25 mouse cellular contexts compared by ENCODE assay signal in the genomic region with DNA sequence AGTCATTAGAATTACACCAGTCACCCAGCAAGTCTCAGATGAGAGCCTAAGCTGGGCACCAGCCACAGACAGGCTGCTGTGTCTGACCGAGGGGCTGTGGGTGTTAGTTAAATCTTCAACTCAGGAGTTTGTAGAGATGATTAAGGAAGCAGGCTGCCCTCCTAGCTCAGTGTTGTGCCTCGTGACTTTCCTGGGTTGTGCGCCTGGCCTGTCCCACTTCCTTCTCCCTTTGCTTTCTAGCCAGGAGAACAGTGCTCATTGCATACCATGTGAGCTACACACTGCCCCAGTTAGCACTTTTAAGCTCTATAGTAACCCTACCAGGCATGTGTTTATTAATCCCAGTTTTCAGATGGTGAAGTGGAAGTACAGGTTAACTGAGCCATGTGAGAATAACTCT. TPM values are rescaled to one million over a fixed set of nuclear protein-coding genes. Genes with fewer than 3 reads are reported as not detected.
DNase-seq lines count a peak whose midpoint lies in the region; ATAC-seq and TF ChIP-seq lines count a peak whose summit lies in the region.
"Had no signal": no experiment of that assay in that cellular context is flagged by ENCODE, and none has a peak within 500 bp of the region (broad histone marks: within the 10 kb centered on the region; RNA-seq: fewer than 3 reads in every experiment).

No protein-coding gene starts in this region.

- H3K27me3 ChIP-seq in lung, embryonic 16.5 days (ENCODE audit: control insufficient read depth, insufficient read depth, low read depth, low read length) = no peaks in the 10 kb centered on the region
- no peaks in the 10 kb centered on the region for H3K27me3 ChIP-seq in liver, postnatal 0 days (ENCODE audit: insufficient read depth, low read length)
- H3K27me3 ChIP-seq: CH12.LX; embryonic facial prominence, embryonic 12.5 days; Patski had no signal

- no peak overlapping the region for H3K9ac ChIP-seq in lung, embryonic 16.5 days (ENCODE audit: low read length)
- H3K9ac ChIP-seq in liver, postnatal 0 days (replicated peaks) = no peak overlapping the region
- H3K9ac ChIP-seq: embryonic facial prominence, embryonic 12.5 days; heart, embryonic 15.5 days; hindbrain, embryonic 14.5 days had no signal

- H3K27ac ChIP-seq in lung, embryonic 16.5 days (ENCODE audit: low read length) = no peak overlapping the region
- H3K27ac ChIP-seq in liver, postnatal 0 days (ENCODE audit: low read depth) = no peak overlapping the region
- H3K27ac ChIP-seq: embryonic facial prominence, embryonic 12.5 days; heart, embryonic 15.5 days; hindbrain, embryonic 10.5 days; hindbrain, embryonic 14.5 days had no signal

- WGBS in lung, embryonic 16.5 days = 81% methylated on average over 3 of the region's 3 CpGs
- 48% methylated on average over 3 of the region's 3 CpGs for WGBS in liver, postnatal 0 days (ENCODE audit: insufficient replicate concordance)

- no peak for TF ChIP-seq EP300 in liver, postnatal 0 days (IDR thresholded peaks at IDR 0.05; ENCODE audit: low read depth)

- H3K4me1 ChIP-seq in lung, embryonic 16.5 days (replicated peaks; ENCODE audit: control insufficient read depth, insufficient read depth, low read length) = no peaks in the 10 kb centered on the region
- no peaks in the 10 kb centered on the region for H3K4me1 ChIP-seq in liver, postnatal 0 days (ENCODE audit: insufficient read depth)
- H3K4me1 ChIP-seq: embryonic facial prominence, embryonic 12.5 days; heart, embryonic 15.5 days had no signal

- peak; percentile 20; the same call in 1 of the 2 replicates for ATAC-seq in lung, embryonic 16.5 days (ENCODE audit: low read depth)
- peak; percentile 57 for ATAC-seq in liver, postnatal 0 days
- no peak for ATAC-seq in cerebellum, adult (ENCODE audit: insufficient number of reproducible peaks, low FRiP score, low TSS enrichment)
- ATAC-seq: activated CD4-positive, CD25-positive, alpha-beta regulatory T cell, adult 4 months; forebrain, embryonic 16.5 days; Patski had no signal

- no peaks in the 10 kb centered on the region for H3K9me3 ChIP-seq in lung, embryonic 16.5 days (ENCODE audit: control insufficient read depth, low read length)
- H3K9me3 ChIP-seq in liver, postnatal 0 days (ENCODE audit: low read length) = no peaks in the 10 kb centered on the region
- H3K9me3 ChIP-seq: embryonic facial prominence, embryonic 12.5 days; heart, embryonic 15.5 days; hindbrain, embryonic 10.5 days had no signal

- peak; percentile 62 for DNase-seq in layer of hippocampus, adult 9-11 months
- DNase-seq in layer of hippocampus, postnatal 10 days (ENCODE audit: low spot score in 2 of 2) = no peak
- DNase-seq in lung, postnatal 10 days = no peak
- peak; percentile 23 for DNase-seq in brain, adult 2 months (ENCODE audit: low read depth, low spot score)
- no peak for DNase-seq in liver, postnatal 0 days
- DNase-seq: adrenal gland, postnatal 14 days; cerebellum, adult 11 months; cerebellum, adult 8-10 months; cerebellum, postnatal 14 days; gastrocnemius, postnatal 25 days; heart, postnatal 14 days had no signal

- no peak for TF ChIP-seq CTCF in liver, postnatal 0 days (IDR thresholded peaks at IDR 0.05; ENCODE audit: low read depth)

- no peak overlapping the region for H3K4me3 ChIP-seq in lung, embryonic 16.5 days (ENCODE audit: low read length)
- no peak overlapping the region for H3K4me3 ChIP-seq in liver, postnatal 0 days (ENCODE audit: low read depth, low read length)
- H3K4me3 ChIP-seq: embryonic facial prominence, embryonic 12.5 days; gastrocnemius, adult 2 months; heart, embryonic 15.5 days; hindbrain, embryonic 10.5 days had no signal

- H3K4me2 ChIP-seq in lung, embryonic 16.5 days (ENCODE audit: low read depth, low read length) = no peak overlapping the region
- no peak overlapping the region for H3K4me2 ChIP-seq in liver, postnatal 0 days (ENCODE audit: low read depth, low read length)
- H3K4me2 ChIP-seq: embryonic facial prominence, embryonic 12.5 days; heart, embryonic 11.5 days; heart, embryonic 15.5 days; hindbrain, embryonic 14.5 days had no signal

- H3K36me3 ChIP-seq in lung, embryonic 16.5 days (ENCODE audit: control insufficient read depth, insufficient read depth, low read length) = no peaks in the 10 kb centered on the region
- H3K36me3 ChIP-seq in liver, postnatal 0 days (replicated peaks; ENCODE audit: insufficient read depth, low read length) = no peaks in the 10 kb centered on the region
- H3K36me3 ChIP-seq: embryonic facial prominence, embryonic 12.5 days; heart, embryonic 15.5 days; hindbrain, embryonic 10.5 days had no signal

RNA-seq across cellular contexts. Expression of a gene that starts 4.3 kb away (rescaled TPM):
- not detected for total RNA-seq in layer of hippocampus, postnatal 10 days (2021)
- polyA plus RNA-seq in lung, embryonic 16.5 days (2015; fragmentation: Nextera tagmentation; extraction: Ambion mirVana) = 0.62 and 1.4 TPM in 2 replicates
- polyA plus RNA-seq in liver, postnatal 0 days (2015; fragmentation: Nextera tagmentation; extraction: Ambion mirVana) = 0.09 TPM in 1 of 2 replicates, not detected in the other
- total RNA-seq: adrenal gland, adult 18-20 months; adrenal gland, postnatal 14 days; gastrocnemius, adult 2 months; gastrocnemius, postnatal 25 days had no signal
- polyA plus RNA-seq: cortical plate, adult 2 months had no signal

RNA-seq across cellular contexts. Expression of a gene that starts 40.6 kb away (rescaled TPM):
- 10 to 100 TPM; 68.9 to 74.7 TPM for total RNA-seq in layer of hippocampus, postnatal 10 days (2021)
- polyA plus RNA-seq in lung, embryonic 16.5 days (2015; fragmentation: Nextera tagmentation; extraction: Ambion mirVana) = 38.2 and 43.1 TPM in 2 replicates
- polyA plus RNA-seq in liver, postnatal 0 days (2015; fragmentation: Nextera tagmentation; extraction: Ambion mirVana) = 15.6 and 16.7 TPM in 2 replicates

RNA-seq across cellular contexts. Expression of a gene that starts 46.5 kb away (rescaled TPM):
- 100 to 1,000 TPM; 164 to 168 TPM for total RNA-seq in layer of hippocampus, postnatal 10 days (2021)
- polyA plus RNA-seq in lung, embryonic 16.5 days (2015; fragmentation: Nextera tagmentation; extraction: Ambion mirVana) = 97.9 and 99.3 TPM in 2 replicates
- polyA plus RNA-seq in liver, postnatal 0 days (2015; fragmentation: Nextera tagmentation; extraction: Ambion mirVana) = 34.8 and 36.7 TPM in 2 replicates

RNA-seq across cellular contexts. Expression of a gene that starts 49.5 kb away (rescaled TPM):
- 100 to 1,000 TPM; 137 to 139 TPM for total RNA-seq in layer of hippocampus, postnatal 10 days (2021)
- polyA plus RNA-seq in lung, embryonic 16.5 days (2015; fragmentation: Nextera tagmentation; extraction: Ambion mirVana) = 90.4 and 93.4 TPM in 2 replicates
- 46.8 and 50.3 TPM in 2 replicates for polyA plus RNA-seq in liver, postnatal 0 days (2015; fragmentation: Nextera tagmentation; extraction: Ambion mirVana)

Comparison
In these comparisons a context has a peak if more than half of its experiments do, and no peak if none do; other contexts are left out.
1. DNase-seq: peak in layer of hippocampus, adult 9-11 months (single experiment) and brain, adult 2 months (single experiment); none in layer of hippocampus, postnatal 10 days (0 of 2), lung, postnatal 10 days (single experiment) and liver, postnatal 0 days (single experiment).